Mouse (Mus musculus) frontal cortex, postnatal 25 days (tissue): ENCODE results near the gene Tbc1d1.

Experiments used
- DNase-seq, 2 experiments: peaks; one replicate each; pipeline ENCODE4 v3.0.0; 2022; ENCODE audit warnings: low spot score in 2 of 2

Gene Tbc1d1

DNA sequence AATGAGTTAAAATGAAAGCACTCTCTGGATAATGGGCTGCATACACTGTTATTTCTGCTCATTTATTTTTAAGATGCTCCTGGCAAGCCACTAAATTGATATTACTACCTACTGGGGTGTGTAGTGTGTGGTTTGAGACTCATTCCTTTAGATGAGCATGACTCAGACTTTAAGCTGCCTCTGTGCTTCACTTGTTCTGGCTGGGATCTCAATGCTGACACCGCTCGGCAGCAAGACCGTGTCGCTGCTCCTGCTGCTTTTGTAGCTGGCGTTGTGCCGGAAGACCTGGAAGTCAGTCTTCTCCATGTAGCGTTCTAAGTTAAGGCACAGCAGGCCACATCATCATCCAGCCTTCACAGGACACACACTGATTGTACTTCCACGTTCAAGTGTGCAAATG is 124.1 kb downstream of the Tbc1d1 start:
- no peak for DNase-seq

GRCm38 (mm10) chr5:64280613-64281012 is 124.5 kb downstream of the Tbc1d1 start:
- no peak for DNase-seq

GRCm38 (mm10) chr5:64281674-64282073 is 125.6 kb downstream of the Tbc1d1 start:
- DNase-seq = no peak

- DNase-seq = no peak
These were observed 126.5 kb downstream of the Tbc1d1 start for GRCm38 (mm10) chr5:64282594-64282993.

DNA sequence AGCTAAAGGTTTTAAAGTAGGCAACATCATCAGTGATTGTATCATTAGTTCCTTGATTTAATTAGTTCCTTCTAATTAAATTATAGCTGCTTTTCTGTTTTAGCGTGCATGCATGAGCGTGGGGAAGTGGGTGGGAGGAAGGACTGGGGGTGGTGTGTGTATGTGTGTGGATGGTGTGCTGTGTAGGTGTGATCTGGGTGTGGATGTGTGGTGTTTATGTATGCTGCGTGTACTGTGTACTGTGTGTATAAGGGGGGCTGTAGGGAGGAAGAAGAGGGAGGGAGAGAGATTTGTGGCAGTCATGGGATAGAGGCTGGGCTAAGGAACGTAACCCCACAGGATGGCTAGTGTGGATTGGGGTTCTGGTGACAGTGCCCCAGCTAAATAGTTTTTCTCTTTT is 129.2 kb downstream of the Tbc1d1 start:
- no peak for DNase-seq

- DNase-seq = no peak
These were observed 129.7 kb downstream of the Tbc1d1 start for GRCm38 (mm10) chr5:64285851-64286250.

- no peak for DNase-seq
These were observed 131.2 kb downstream of the Tbc1d1 start for GRCm38 (mm10) chr5:64287287-64287686.

DNA sequence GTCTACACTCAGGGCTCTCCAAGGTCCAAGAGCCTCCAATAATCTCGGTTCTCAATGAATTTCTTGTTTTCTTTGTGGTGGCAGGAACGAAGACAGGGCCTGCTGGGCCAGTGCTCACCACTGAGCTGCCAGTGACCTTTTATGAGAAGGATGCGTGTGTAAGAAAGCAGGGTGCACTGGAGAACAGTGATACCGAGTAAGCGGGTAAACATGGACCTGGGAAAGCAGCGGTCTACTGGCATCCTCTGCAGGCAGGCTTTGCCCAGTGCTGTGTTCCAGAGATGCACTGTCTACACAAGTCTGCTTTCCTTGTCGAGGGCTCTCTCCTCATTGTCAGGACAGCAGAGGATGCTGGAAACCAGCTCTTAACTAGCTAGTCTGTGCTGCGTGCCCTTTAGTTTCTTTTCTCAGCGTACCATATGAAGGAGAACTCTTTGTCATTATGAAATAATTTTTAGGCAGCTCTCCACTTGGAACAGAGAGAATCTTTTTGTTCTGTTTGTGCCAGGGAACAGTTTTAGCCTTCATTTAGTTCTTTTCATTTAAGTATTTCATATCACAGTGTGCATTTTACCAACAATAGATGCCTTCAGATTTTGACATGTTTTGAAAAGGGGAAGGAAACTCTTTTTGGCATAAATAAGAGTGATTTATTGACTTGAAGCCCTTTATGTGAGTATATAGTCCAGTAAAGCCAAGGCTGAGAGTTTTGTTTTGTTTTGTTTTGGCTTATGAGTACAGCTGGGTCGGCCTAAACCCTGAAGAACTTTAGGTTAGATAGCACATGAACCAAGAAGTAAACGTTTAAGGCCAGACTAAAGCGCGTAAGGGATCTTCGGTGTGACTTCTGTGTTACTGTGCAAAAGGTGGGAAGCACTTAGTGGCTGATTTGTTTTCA is 132.2 kb downstream of the Tbc1d1 start:
- DNase-seq = no peak

DNA sequence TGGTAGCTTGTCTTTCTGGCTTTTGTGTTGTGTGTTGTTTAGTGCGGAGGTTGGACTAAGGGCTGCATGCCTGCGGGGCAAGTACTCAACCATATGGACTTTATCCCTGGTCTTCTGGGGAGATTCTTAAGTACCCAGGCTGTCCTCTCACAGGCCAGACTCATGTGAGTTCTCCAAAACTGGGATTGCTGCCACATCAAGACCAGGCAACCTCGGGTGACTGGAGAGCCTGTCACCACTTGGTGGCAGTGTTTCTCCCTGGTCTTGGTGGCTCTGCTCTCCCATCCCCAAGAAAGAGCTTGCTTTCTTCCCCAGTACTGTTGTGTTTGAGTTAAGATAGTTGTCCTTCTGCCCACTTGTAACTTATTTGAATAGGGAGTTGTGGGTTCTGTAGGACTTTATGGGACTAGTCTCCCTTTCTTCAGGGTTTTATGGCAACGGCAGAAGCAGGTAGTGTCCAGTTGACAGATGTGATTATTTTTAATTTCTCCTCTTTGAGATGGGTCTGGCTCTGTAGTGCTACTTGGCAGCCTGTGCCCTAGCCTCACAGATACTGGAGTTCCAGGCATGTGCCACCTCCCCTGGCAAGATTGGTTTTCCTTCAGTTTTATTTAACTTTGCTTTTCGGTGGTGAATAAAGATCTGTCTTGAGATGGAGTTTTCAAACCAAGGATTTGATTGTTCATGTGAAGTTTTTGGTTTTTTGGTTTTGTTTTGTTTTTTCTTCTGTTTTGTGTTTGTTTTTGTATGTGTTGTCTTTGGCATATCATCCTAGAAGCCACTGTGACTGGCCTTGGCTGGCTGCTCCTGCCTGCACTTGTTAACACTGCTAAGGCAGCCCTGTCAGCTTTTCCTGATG is 133.3 kb downstream of the Tbc1d1 start:
- peak; percentile 65 to 74 for DNase-seq

DNA sequence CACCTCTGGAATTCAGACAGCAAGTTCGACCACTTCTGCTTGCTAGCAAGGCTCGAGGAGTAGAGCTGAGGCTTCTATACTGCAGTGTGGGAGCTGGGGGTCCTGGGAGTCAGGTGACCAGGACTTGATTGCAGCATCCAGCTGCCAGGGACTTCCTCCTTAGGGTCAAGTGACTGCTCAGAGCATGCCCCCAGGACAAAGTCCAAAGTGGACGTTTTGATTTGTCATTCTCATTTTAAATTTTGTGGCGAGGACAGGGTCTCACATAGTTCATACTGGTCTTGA is 133.9 kb downstream of the Tbc1d1 start:
- no peak for DNase-seq

DNA sequence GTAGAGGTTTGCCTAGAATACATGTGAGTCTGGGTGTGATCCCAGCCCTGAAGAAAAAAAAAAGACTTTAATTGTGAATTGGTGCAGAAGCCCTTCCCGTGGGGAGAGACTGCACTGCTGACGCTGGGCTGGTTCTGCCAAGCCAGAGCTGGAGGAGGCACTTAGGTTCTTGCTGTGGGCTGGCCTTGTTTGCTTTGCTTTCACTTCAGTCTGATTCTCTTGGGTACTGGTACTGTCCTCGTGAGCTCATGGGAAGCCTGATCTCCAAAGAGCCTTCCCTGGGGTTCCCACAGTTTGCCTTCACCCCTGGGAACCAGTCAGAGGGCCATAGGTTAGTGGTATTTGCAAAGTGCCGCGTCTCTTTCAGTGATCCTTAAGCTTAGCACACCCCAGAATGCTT is 135.6 kb downstream of the Tbc1d1 start:
- DNase-seq = no peak

GRCm38 (mm10) chr5:64295621-64296020 is 139.5 kb downstream of the Tbc1d1 start:
- no peak for DNase-seq

DNA sequence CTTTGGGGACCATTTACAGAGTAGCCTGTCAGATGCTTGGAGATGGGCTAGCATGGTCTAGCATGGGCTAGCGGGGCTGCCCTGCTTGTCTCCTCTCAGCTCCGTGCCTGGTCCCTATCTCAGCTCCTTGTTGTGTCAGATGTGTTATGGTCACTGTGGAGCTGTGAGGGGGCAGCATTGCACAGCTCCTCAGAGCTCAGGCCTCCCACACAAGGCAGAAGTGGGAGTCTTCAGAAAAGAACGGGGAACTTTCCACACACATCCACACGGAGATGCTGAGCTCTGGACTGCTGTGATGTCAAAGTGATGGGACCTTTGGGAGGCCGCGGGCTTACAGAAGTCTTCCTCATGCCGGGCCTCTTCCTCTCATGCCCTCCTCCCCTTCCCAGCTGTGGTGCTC is 140.2 kb downstream of the Tbc1d1 start:
- DNase-seq = no peak

- no peak for DNase-seq
These were observed 141.0 kb downstream of the Tbc1d1 start for GRCm38 (mm10) chr5:64297100-64297499.

- DNase-seq = no peak
These were observed 142.4 kb downstream of the Tbc1d1 start for GRCm38 (mm10) chr5:64298331-64299036.

GRCm38 (mm10) chr5:64299508-64300324 is 143.6 kb downstream of the Tbc1d1 start:
- DNase-seq = no peak

DNA sequence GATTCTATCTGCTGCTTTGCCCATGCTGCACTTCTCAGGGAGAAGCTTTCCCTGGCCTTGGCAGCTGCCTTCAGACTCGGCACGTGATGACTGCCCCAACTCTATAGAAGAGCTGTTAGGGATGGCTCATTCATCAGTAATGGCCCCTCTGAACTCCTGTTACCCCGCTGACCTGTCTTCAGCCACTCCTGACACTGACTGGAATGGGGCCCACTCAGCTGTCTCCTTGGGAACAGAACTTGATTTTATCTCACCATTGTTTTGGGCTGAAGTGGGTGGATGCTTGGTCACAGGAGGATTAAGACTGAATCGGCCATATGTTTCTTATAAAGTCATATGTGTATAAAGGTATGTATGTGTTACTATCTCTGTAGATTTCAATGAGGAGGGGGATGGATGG is 145.1 kb downstream of the Tbc1d1 start:
- DNase-seq = no peak

DNA sequence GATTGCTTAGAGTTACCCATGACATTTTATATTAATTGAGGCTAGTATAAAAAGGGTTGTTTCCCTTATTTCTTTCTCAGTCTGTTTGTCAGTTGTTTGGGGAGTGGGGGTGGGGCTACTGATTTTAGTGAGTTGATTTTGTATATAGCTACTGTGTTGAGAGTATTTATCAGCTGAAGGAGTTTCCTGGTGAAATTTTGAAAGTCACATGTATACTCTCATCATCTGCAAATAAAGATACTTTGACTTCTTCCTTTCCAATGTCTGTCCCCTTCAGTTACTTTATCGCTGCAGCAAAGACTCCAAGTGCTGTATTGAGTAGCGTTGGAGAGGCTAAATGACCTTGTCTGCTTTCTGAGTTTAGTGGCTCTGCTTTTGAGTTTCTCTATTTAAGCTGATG is 151.2 kb downstream of the Tbc1d1 start:
- no peak for DNase-seq

DNA sequence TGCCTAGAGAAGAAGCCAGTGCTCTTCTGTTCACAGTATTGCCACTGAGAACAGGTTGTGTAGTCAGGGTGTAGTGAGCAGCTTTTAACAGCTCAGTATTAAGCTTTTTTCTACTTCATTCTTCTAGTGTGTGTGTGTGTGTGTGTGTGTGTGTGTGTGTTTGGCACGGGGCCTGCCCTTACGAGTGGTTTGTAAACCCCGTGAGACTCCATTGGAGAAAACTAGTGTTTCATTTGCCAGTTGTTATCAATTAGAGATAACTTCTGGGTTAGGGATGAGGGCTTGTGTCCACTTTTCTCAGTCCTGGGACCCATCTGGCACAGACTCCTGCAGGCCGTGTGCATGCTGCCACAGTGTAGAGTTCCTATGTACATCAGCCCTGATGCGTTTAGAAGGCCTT is 156.2 kb downstream of the Tbc1d1 start:
- no peak for DNase-seq

GRCm38 (mm10) chr5:64313481-64313880 is 157.4 kb downstream of the Tbc1d1 start:
- no peak for DNase-seq

DNA sequence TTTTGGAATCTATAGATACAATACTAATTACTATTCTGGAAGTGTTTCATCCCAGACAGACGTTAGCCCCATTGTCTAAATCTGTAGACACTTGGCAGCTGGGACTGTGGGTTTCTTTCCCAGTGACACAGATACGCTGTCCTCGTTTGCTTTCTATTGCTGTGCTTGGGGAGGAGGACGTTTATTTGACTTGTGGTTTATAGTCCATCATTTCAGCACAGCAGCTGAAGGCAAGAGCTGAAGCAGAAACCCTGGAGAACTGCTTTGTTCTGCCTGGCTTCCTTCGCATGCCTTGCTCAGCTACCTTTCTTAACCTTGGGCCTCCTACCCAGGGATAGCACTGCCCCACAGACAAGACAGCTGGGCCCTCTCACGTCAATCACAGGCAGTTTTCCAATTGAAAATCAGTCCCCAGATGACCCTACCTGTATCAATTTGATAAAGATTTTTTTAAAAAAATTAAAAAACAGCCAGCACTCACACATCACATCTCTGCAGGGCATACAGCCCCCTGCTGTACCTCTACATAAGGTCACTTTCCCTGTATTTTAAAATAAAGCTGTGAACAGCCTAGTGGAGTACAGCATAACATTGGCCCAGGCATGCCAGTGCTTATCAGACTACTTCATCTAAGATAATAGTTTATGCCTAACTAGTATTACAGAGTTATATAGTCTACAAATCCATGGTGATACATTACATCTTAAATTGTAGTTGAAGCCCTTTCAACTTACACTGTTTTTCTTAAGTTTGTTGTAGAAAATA is 158.4 kb downstream of the Tbc1d1 start:
- no peak for DNase-seq
